Mouse (Mus musculus): ENCODE measurements around the gene Gm11077.

- TF ChIP-seq POLR2A (IDR thresholded peaks at IDR 0.05; ENCODE audit: control insufficient read depth, extremely low read depth, insufficient read depth, low read length, poor library complexity) (no peak), CTCF (IDR thresholded peaks at IDR 0.05; ENCODE audit: borderline replicate concordance, control insufficient read depth, extremely low read depth, insufficient read depth, low read length, poor library complexity) (no peak)
Measured at GRCm38 (mm10) chr6:140798841-140799240, 69.8 kb downstream of the Gm11077 start.

Data from thymus, adult 2 months (tissue).